Mouse (Mus musculus) stomach, embryonic 15.5 days (tissue): ENCODE results near the gene Gas7. TPM values are rescaled to one million over a fixed set of nuclear protein-coding genes. Genes with fewer than 3 reads are reported as not detected.

Experiments
- ATAC-seq: fragments of 200-750 bp; cut with Nextera tagmentation; 2 replicates; pipeline ENCODE4 v1.8.0; 2017; ENCODE audit warnings: low read depth, moderate number of reproducible peaks, moderate TSS enrichment; ENCODE audit not compliant: insufficient read depth, low FRiP score
- H3K27ac ChIP-seq: fragments of 300-500 bp; sonication (generic); 2 replicates; pipeline ENCODE4 v1.5.1; 2015; ENCODE audit warnings: mild to moderate bottlenecking, inconsistent platforms
- H3K27me3 ChIP-seq: fragments of 300-500 bp; sonication (generic); replicated peaks from 2 replicates; pipeline ENCODE4 v1.6.1; 2015; ENCODE audit warnings: inconsistent platforms
- H3K36me3 ChIP-seq: fragments of 300-500 bp; sonication (generic); 2 replicates; pipeline ENCODE4 v1.6.1; 2015; ENCODE audit warnings: inconsistent platforms
- H3K4me1 ChIP-seq: fragments of 300-500 bp; sonication (generic); 2 replicates; pipeline ENCODE4 v1.6.1; 2015; ENCODE audit warnings: inconsistent platforms
- H3K4me2 ChIP-seq: fragments of 300-500 bp; sonication (generic); 2 replicates; pipeline ENCODE4 v1.6.1; 2015; ENCODE audit warnings: mild to moderate bottlenecking, inconsistent platforms
- H3K4me3 ChIP-seq: fragments of 300-500 bp; sonication (generic); replicated peaks from 2 replicates; pipeline ENCODE4 v1.5.1; 2015; ENCODE audit warnings: inconsistent platforms
- H3K9ac ChIP-seq: fragments of 300-500 bp; sonication (generic); 2 replicates; pipeline ENCODE4 v1.6.1; 2015; ENCODE audit warnings: inconsistent platforms
- H3K9me3 ChIP-seq: fragments of 300-500 bp; sonication (generic); 2 replicates; pipeline ENCODE4 v1.6.1; 2016; ENCODE audit warnings: inconsistent platforms
- WGBS: fragments of 180-500 bp; shearing (Covaris S2); methylation state at CpG from one replicate; pipeline ENCODE4 v1.1.7; 2015; 5-methylcytosine and 5-hydroxymethylcytosine counted together
- polyA plus RNA-seq: library from polyadenylated mRNA; unstranded; fragments of >200 nt; fragmentation: Nextera tagmentation; extraction: Ambion mirVana; gene quantifications from 2 replicates; pipeline ENCODE4 v1.2.1, GENCODE M21; 2015

The Gas7 gene
- polyA plus RNA-seq, 1 experiment from 2014 or later = 15.5 TPM

GRCm38 (mm10) chr11:67653521-67654090, 198.4 kb downstream of the Gas7 start:
- Histone ChIP-seq H3K4me2 (no peak overlapping the region), H3K9ac (no peak overlapping the region), H3K4me1 (peaks cover 5% of the 10 kb centered on the region; the same call in 1 of the 2 replicates), H3K27ac (no peak overlapping the region), H3K27me3 (no peaks in the 10 kb centered on the region), H3K36me3 (no peaks in the 10 kb centered on the region), H3K9me3 (no peaks in the 10 kb centered on the region), H3K4me3 (no peak overlapping the region)
- WGBS = 83% methylated on average over 9 of the region's 9 CpGs
- no peak for ATAC-seq

- Histone ChIP-seq H3K36me3 (no peaks in the 10 kb centered on the region), H3K27ac (no peak overlapping the region), H3K9me3 (no peaks in the 10 kb centered on the region), H3K4me3 (no peak overlapping the region), H3K9ac (no peak overlapping the region), H3K4me2 (no peak overlapping the region), H3K4me1 (peaks cover 5% of the 10 kb centered on the region; the same call in 1 of the 2 replicates), H3K27me3 (no peaks in the 10 kb centered on the region)
- WGBS = 78% methylated on average over 4 of the region's 4 CpGs
- no peak for ATAC-seq
Measured at GRCm38 (mm10) chr11:67654514-67654913, 199.3 kb downstream of the Gas7 start.

GRCm38 (mm10) chr11:67655236-67655959, 200.2 kb downstream of the Gas7 start:
- WGBS = 73% methylated on average over 17 of the region's 17 CpGs
- Histone ChIP-seq H3K4me3 (no peak overlapping the region), H3K4me2 (no peak overlapping the region), H3K27me3 (no peaks in the 10 kb centered on the region), H3K9ac (no peak overlapping the region), H3K27ac (no peak overlapping the region), H3K4me1 (peaks cover 5% of the 10 kb centered on the region; the same call in 1 of the 2 replicates), H3K36me3 (no peaks in the 10 kb centered on the region), H3K9me3 (no peaks in the 10 kb centered on the region)
- ATAC-seq = no peak

- 82% methylated on average over 7 of the region's 7 CpGs for WGBS
Measured at GRCm38 (mm10) chr11:67656366-67656765, 201.1 kb downstream of the Gas7 start.

GRCm38 (mm10) chr11:67656811-67657210, 201.6 kb downstream of the Gas7 start:
- 83% methylated on average over 9 of the region's 9 CpGs for WGBS
- H3K4me2 ChIP-seq = no peak overlapping the region
- ATAC-seq = no peak
- no peaks in the 10 kb centered on the region for H3K9me3 ChIP-seq
- no peak overlapping the region for H3K4me3 ChIP-seq
- no peaks in the 10 kb centered on the region for H3K27me3 ChIP-seq
- H3K27ac ChIP-seq = no peak overlapping the region
- H3K9ac ChIP-seq = no peak overlapping the region
- peaks cover 5% of the 10 kb centered on the region; the same call in 1 of the 2 replicates for H3K4me1 ChIP-seq
- no peaks in the 10 kb centered on the region for H3K36me3 ChIP-seq

More at GRCm38 (mm10) chr11:67656366-67656765, 201.1 kb downstream of the Gas7 start:
- H3K27me3 ChIP-seq = no peaks in the 10 kb centered on the region
- ATAC-seq = no peak
- H3K36me3 ChIP-seq = no peaks in the 10 kb centered on the region
- H3K4me1 ChIP-seq = peaks cover 5% of the 10 kb centered on the region; the same call in 1 of the 2 replicates
- H3K9me3 ChIP-seq = no peaks in the 10 kb centered on the region
- H3K27ac ChIP-seq = no peak overlapping the region
- H3K4me3 ChIP-seq = no peak overlapping the region
- H3K4me2 ChIP-seq = no peak overlapping the region
- no peak overlapping the region for H3K9ac ChIP-seq

- H3K4me1 ChIP-seq = peaks cover under 1% of the 10 kb centered on the region; the same call in 1 of the 2 replicates
- no peak for ATAC-seq
Measured at GRCm38 (mm10) chr11:67657685-67658382, 202.6 kb downstream of the Gas7 start.

GRCm38 (mm10) chr11:67661465-67661864, 206.2 kb downstream of the Gas7 start:
- 81% methylated on average over 8 of the region's 8 CpGs for WGBS
- no peak for ATAC-seq

More at GRCm38 (mm10) chr11:67657685-67658382, 202.6 kb downstream of the Gas7 start:
- Histone ChIP-seq H3K27ac (no peak overlapping the region), H3K9ac (no peak overlapping the region), H3K27me3 (no peaks in the 10 kb centered on the region), H3K9me3 (no peaks in the 10 kb centered on the region), H3K36me3 (no peaks in the 10 kb centered on the region), H3K4me2 (no peak overlapping the region), H3K4me3 (no peak overlapping the region)
- 49% methylated on average over 11 of the region's 11 CpGs for WGBS

GRCm38 (mm10) chr11:67663437-67663836, 208.2 kb downstream of the Gas7 start:
- Histone ChIP-seq H3K4me1 (no peaks in the 10 kb centered on the region), H3K27me3 (no peaks in the 10 kb centered on the region), H3K9me3 (no peaks in the 10 kb centered on the region), H3K4me2 (no peak overlapping the region), H3K9ac (no peak overlapping the region), H3K4me3 (no peak overlapping the region), H3K36me3 (no peaks in the 10 kb centered on the region), H3K27ac (no peak overlapping the region)
- no peak for ATAC-seq
- 92% methylated on average over 4 of the region's 4 CpGs for WGBS

More at GRCm38 (mm10) chr11:67661465-67661864, 206.2 kb downstream of the Gas7 start:
- Histone ChIP-seq H3K4me1 (no peaks in the 10 kb centered on the region), H3K36me3 (no peaks in the 10 kb centered on the region), H3K9ac (no peak overlapping the region), H3K4me2 (no peak overlapping the region), H3K27me3 (no peaks in the 10 kb centered on the region), H3K4me3 (no peak overlapping the region), H3K27ac (no peak overlapping the region), H3K9me3 (no peaks in the 10 kb centered on the region)

GRCm38 (mm10) chr11:67664261-67664660, 209.0 kb downstream of the Gas7 start:
- Histone ChIP-seq H3K4me2 (no peak overlapping the region), H3K4me1 (no peaks in the 10 kb centered on the region), H3K27ac (no peak overlapping the region), H3K36me3 (no peaks in the 10 kb centered on the region), H3K27me3 (no peaks in the 10 kb centered on the region), H3K4me3 (no peak overlapping the region), H3K9me3 (no peaks in the 10 kb centered on the region), H3K9ac (no peak overlapping the region)
- ATAC-seq = no peak
- 78% methylated on average over 2 of the region's 3 CpGs for WGBS

- no peak overlapping the region for H3K27ac ChIP-seq
- H3K9ac ChIP-seq = no peak overlapping the region
- H3K4me2 ChIP-seq = no peak overlapping the region
- ATAC-seq = no peak
- 86% methylated on average over 6 of the region's 6 CpGs for WGBS
- no peaks in the 10 kb centered on the region for H3K9me3 ChIP-seq
- no peak overlapping the region for H3K4me3 ChIP-seq
- H3K4me1 ChIP-seq = no peaks in the 10 kb centered on the region
- H3K36me3 ChIP-seq = no peaks in the 10 kb centered on the region
- no peaks in the 10 kb centered on the region for H3K27me3 ChIP-seq
Measured at GRCm38 (mm10) chr11:67664918-67665317, 209.7 kb downstream of the Gas7 start.

- Histone ChIP-seq H3K4me3 (no peak overlapping the region), H3K27me3 (no peaks in the 10 kb centered on the region), H3K4me2 (no peak overlapping the region), H3K9me3 (no peaks in the 10 kb centered on the region), H3K27ac (no peak overlapping the region), H3K4me1 (no peaks in the 10 kb centered on the region), H3K9ac (no peak overlapping the region), H3K36me3 (no peaks in the 10 kb centered on the region)
- ATAC-seq = no peak
- WGBS = 76% methylated on average over 5 of the region's 5 CpGs
Measured at GRCm38 (mm10) chr11:67666129-67666528, 210.9 kb downstream of the Gas7 start.
